Mouse (Mus musculus): ENCODE data around the gene Zfp422. TPM values are rescaled to one million over a fixed set of nuclear protein-coding genes. Genes with fewer than 3 reads are reported as not detected.

The Zfp422 gene
- total and polyA plus RNA-seq, 2 experiments from 2014 or later = 64.5 to 95.0 TPM

- Histone ChIP-seq H3K27ac (ENCODE audit: low read depth, low read length) (no peak overlapping the region), H3K9ac (replicated peaks; ENCODE audit: low read length, poor library complexity, severe bottlenecking) (no peak overlapping the region), H3K4me3 (ENCODE audit: low read depth, low read length) (no peak overlapping the region), H3K4me2 (ENCODE audit: low read depth, low read length, poor library complexity, severe bottlenecking) (no peak overlapping the region), H3K4me1 (ENCODE audit: insufficient read depth, low read length) (no peaks in the 10 kb centered on the region), H3K9me3 (ENCODE audit: low read length) (no peaks in the 10 kb centered on the region), H3K27me3 (ENCODE audit: insufficient read depth, low read length) (no peaks in the 10 kb centered on the region), H3K36me3 (ENCODE audit: insufficient read depth, low read length) (no peaks in the 10 kb centered on the region)
- ATAC-seq (ENCODE audit: low FRiP score) (no peak), DNase-seq (ENCODE audit: low spot score) (no peak)
- no peak for TF ChIP-seq CTCF (IDR thresholded peaks at IDR 0.05)
- 79% methylated on average over 3 of the region's 3 CpGs for WGBS
Measured at GRCm38 (mm10) chr6:116653191-116653590, 24.4 kb upstream of the Zfp422 start.

GRCm38 (mm10) chr6:116651437-116652118, 22.8 kb upstream of the Zfp422 start:
- H3K9me3 ChIP-seq (ENCODE audit: low read length) = no peaks in the 10 kb centered on the region
- ATAC-seq (ENCODE audit: low FRiP score) (no peak), DNase-seq (ENCODE audit: low spot score) (no peak)
- no peaks in the 10 kb centered on the region for H3K27me3 ChIP-seq (ENCODE audit: insufficient read depth, low read length)
- H3K4me3 ChIP-seq (ENCODE audit: low read depth, low read length) = no peak overlapping the region
- H3K27ac ChIP-seq (ENCODE audit: low read depth, low read length) = no peak overlapping the region
- no peaks in the 10 kb centered on the region for H3K36me3 ChIP-seq (ENCODE audit: insufficient read depth, low read length)
- no peak overlapping the region for H3K4me2 ChIP-seq (ENCODE audit: low read depth, low read length, poor library complexity, severe bottlenecking)
- WGBS = 78% methylated on average over 20 of the region's 20 CpGs
- no peak overlapping the region for H3K9ac ChIP-seq (replicated peaks; ENCODE audit: low read length, poor library complexity, severe bottlenecking)
- TF ChIP-seq CTCF (IDR thresholded peaks at IDR 0.05) = peak; percentile 43
- no peaks in the 10 kb centered on the region for H3K4me1 ChIP-seq (ENCODE audit: insufficient read depth, low read length)

- ATAC-seq (ENCODE audit: low FRiP score) (no peak), DNase-seq (ENCODE audit: low spot score) (no peak)
- Histone ChIP-seq H3K4me3 (ENCODE audit: low read depth, low read length) (no peak within 1 kb of the TSS), H3K4me1 (ENCODE audit: insufficient read depth, low read length) (no peaks in the 10 kb centered on the region), H3K36me3 (ENCODE audit: insufficient read depth, low read length) (no peaks in the 10 kb centered on the region), H3K4me2 (ENCODE audit: low read depth, low read length, poor library complexity, severe bottlenecking) (no peak within 1 kb of the TSS), H3K27me3 (ENCODE audit: insufficient read depth, low read length) (no peaks in the 10 kb centered on the region), H3K9me3 (ENCODE audit: low read length) (no peaks in the 10 kb centered on the region), H3K9ac (replicated peaks; ENCODE audit: low read length, poor library complexity, severe bottlenecking) (no peak within 1 kb of the TSS), H3K27ac (ENCODE audit: low read depth, low read length) (no peak within 1 kb of the TSS)
- WGBS = 72% methylated on average over 6 of the region's 6 CpGs
- TF ChIP-seq CTCF (IDR thresholded peaks at IDR 0.05) = no peak
Measured at GRCm38 (mm10) chr6:116650406-116650805, 21.6 kb upstream of the Zfp422 start, which contains the start of gene Depp1. TSS of gene Depp1 (plus strand) at chr6:116650609.

GRCm38 (mm10) chr6:116649811-116650210, 21.0 kb upstream of the Zfp422 start:
- no peak overlapping the region for H3K4me2 ChIP-seq (ENCODE audit: low read depth, low read length, poor library complexity, severe bottlenecking)

GRCm38 (mm10) chr6:116647763-116648162, 19.0 kb upstream of the Zfp422 start:
- Histone ChIP-seq H3K27ac (ENCODE audit: low read depth, low read length) (no peak overlapping the region), H3K9ac (replicated peaks; ENCODE audit: low read length, poor library complexity, severe bottlenecking) (no peak overlapping the region), H3K9me3 (ENCODE audit: low read length) (no peaks in the 10 kb centered on the region), H3K36me3 (ENCODE audit: insufficient read depth, low read length) (no peaks in the 10 kb centered on the region), H3K4me1 (ENCODE audit: insufficient read depth, low read length) (no peaks in the 10 kb centered on the region), H3K4me2 (ENCODE audit: low read depth, low read length, poor library complexity, severe bottlenecking) (no peak overlapping the region), H3K4me3 (ENCODE audit: low read depth, low read length) (no peak overlapping the region), H3K27me3 (ENCODE audit: insufficient read depth, low read length) (no peaks in the 10 kb centered on the region)
- ATAC-seq (ENCODE audit: low FRiP score) (no peak), DNase-seq (ENCODE audit: low spot score) (no peak)
- WGBS = 72% methylated on average over 12 of the region's 12 CpGs
- no peak for TF ChIP-seq CTCF (IDR thresholded peaks at IDR 0.05)

More at GRCm38 (mm10) chr6:116649811-116650210, 21.0 kb upstream of the Zfp422 start:
- TF ChIP-seq CTCF (IDR thresholded peaks at IDR 0.05) = no peak
- Histone ChIP-seq H3K9me3 (ENCODE audit: low read length) (no peaks in the 10 kb centered on the region), H3K36me3 (ENCODE audit: insufficient read depth, low read length) (no peaks in the 10 kb centered on the region), H3K4me3 (ENCODE audit: low read depth, low read length) (no peak overlapping the region), H3K27ac (ENCODE audit: low read depth, low read length) (no peak overlapping the region), H3K4me1 (ENCODE audit: insufficient read depth, low read length) (no peaks in the 10 kb centered on the region), H3K27me3 (ENCODE audit: insufficient read depth, low read length) (no peaks in the 10 kb centered on the region), H3K9ac (replicated peaks; ENCODE audit: low read length, poor library complexity, severe bottlenecking) (no peak overlapping the region)
- ATAC-seq (ENCODE audit: low FRiP score) (no peak), DNase-seq (ENCODE audit: low spot score) (no peak)
- WGBS = 88% methylated on average over 7 of the region's 7 CpGs

- 83% methylated on average over 3 of the region's 3 CpGs for WGBS
- H3K9me3 ChIP-seq (ENCODE audit: low read length) = no peaks in the 10 kb centered on the region
- DNase-seq (ENCODE audit: low spot score) (no peak), ATAC-seq (ENCODE audit: low FRiP score) (no peak)
- H3K9ac ChIP-seq (replicated peaks; ENCODE audit: low read length, poor library complexity, severe bottlenecking) = no peak overlapping the region
- H3K36me3 ChIP-seq (ENCODE audit: insufficient read depth, low read length) = no peaks in the 10 kb centered on the region
- H3K4me1 ChIP-seq (ENCODE audit: insufficient read depth, low read length) = no peaks in the 10 kb centered on the region
- no peak overlapping the region for H3K4me3 ChIP-seq (ENCODE audit: low read depth, low read length)
- H3K27me3 ChIP-seq (ENCODE audit: insufficient read depth, low read length) = no peaks in the 10 kb centered on the region
- H3K27ac ChIP-seq (ENCODE audit: low read depth, low read length) = no peak overlapping the region
- no peak overlapping the region for H3K4me2 ChIP-seq (ENCODE audit: low read depth, low read length, poor library complexity, severe bottlenecking)
- TF ChIP-seq CTCF (IDR thresholded peaks at IDR 0.05) = no peak
Measured at GRCm38 (mm10) chr6:116644335-116644734, 15.5 kb upstream of the Zfp422 start.

Measured in midbrain, postnatal 0 days (tissue).